Mouse (Mus musculus) c-Kit-positive CD71-positive TER-119-positive erythroid progenitor cells, embryonic 14.5 days (primary cell): Measurements from ENCODE around the gene Rbfox2.

Experiments
- DNase-seq: peaks from one replicate; pipeline ENCODE4 v3.0.0-alpha.2; 2013; ENCODE audit warnings: low spot score

Gene Rbfox2

DNA sequence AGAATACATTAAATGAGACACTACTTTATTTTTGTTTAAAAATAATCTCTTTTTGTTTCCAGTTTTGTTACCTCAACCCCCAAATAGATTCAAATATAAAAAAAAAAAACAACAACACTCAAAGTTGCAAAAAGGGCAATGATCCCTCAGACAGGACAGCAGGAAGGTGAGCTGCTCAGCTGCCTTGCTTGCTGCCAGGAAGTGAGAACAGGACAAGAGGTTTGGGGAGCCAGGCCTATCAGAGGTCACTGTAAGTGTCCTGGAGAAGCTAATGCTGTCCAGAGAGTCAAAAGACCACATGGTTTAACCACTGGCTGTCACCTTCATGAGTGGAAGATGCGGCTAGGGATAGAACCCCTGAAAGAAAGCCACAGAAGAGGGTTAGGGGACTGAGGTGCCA, 161.8 kb downstream of the Rbfox2 start:
- no peak for DNase-seq

DNA sequence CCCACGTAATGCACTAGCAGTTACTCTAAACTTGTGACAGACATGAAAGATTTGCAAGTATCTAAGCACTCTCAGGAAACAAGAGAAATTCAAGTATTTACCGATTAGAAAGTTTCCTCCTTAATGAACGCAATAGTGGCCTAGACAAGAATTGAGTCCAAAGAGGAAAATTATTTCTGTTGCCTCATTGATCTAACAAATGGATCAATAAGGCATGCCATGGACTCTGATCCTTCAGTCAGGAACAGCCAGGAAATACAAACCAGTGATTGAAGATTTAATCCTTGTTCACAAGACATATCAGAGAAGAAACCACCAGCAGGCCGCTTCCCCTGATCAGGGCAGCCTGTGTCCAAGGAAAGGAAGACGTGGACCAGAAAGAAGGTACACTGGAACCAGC, 164.0 kb downstream of the Rbfox2 start:
- no peak for DNase-seq

DNA sequence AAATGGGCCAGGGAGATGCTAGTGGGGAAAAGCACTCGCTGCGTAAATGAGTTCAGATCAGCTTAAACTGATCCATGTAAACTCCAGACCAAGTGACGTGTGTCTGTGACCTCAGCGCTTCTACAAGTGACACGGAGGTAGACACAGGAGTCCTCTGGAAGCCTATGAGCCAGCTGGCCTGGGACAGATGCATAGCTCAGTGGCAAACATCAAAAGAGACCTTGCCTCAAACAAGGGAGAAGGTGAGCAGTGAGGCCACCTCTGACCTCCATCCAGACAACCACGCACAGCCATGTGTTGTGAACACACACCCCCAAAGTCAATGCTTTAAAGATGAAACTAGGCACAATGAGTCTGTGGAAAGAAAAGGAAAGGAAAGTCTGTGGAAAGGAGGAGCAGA, 164.5 kb downstream of the Rbfox2 start:
- DNase-seq = no peak

DNA sequence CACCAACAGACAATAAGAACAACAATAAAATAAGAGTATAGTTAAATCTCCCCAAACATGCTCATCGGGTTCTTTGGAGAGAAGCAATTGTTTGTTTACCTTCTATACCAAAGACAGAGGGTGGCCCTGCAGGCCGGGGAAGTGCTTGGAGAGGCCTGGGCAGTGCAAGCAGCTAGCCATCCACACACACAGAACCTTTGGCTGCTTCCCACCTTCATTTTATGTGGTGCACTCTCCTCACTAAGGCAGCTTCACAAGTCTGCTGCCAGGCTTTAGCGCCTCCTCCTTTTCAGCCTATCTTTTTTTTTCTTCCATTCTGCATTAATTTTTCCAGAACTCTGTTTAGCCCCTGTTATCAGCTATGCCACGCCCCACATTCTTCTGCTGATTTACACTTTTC, 165.1 kb downstream of the Rbfox2 start:
- DNase-seq = no peak

DNA sequence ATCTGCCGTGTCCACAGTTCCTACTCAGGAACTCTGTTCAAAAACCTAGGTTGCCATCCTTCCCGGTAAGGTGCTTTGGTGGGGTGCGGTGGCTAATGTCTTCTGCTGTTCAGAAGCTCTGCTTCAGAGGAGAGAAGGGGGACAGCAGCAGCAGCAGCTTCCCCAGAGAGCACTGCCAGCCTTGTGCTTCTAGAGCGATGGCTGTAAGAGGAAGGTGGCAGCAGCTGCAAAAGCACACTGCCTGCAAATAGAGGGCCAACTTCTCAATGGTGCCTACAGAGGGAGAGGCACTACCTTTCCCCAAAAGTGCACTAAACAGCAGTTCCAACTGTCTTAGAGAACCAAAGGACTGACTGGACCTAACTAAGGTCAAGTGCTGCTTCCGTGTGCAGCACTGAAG, 168.5 kb downstream of the Rbfox2 start:
- no peak for DNase-seq

DNA sequence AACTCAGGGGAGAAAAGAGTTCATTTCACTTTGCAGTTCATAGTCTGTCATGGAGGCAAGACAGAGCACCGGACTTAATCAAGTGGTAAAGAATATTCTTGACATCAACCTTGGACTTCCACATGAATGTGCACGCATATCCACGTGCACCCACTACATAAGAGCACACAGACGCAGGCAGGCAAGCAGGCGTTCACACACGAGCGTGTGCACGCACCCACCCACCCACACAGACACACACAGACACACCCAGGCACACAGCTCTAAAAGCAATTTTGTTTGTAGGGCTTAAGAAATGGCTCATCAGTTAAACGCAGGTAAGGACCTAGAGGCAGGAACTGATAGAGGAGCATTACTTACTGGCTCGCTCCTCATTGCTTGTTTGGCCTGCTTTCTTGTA, 172.3 kb downstream of the Rbfox2 start:
- no peak for DNase-seq

DNA sequence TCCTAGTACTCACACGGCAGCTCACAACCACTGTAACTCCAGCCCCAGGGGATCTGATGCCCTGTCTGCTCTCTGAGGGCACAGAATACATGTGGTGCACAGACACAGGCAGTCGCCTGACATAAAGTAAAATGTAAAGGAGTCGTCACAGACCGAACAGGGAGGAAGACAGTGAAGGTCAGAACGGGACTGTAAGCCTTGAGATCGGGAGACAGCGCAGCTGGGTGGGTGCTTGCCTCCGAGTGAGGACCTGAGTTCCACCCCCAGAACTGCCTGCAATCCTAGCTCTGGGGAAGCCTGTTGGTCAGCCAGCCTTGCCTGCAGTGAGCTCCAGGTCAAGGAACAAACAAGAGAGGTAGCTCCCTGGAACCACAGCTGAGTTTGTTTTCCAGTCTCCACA, 177.7 kb downstream of the Rbfox2 start:
- no peak for DNase-seq

DNA sequence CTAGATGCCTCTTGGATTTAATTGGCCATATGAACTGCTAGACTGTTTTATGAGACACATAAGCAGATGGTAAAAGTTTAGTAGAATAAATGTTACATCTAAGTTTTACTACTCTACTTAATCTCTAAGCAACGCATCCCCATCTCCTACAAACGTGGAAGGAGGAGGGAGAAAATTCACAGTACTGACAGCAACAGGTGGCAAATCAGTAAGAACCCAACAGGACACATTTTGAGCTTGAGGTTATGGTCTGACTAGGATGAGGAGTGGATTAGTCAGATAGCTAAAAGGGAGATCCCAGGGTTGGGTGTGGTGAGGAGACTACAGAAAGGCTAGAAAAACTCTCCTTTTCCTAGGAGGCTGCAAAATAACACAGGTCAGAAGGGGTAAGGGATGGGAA, 179.1 kb downstream of the Rbfox2 start:
- DNase-seq = no peak

DNA sequence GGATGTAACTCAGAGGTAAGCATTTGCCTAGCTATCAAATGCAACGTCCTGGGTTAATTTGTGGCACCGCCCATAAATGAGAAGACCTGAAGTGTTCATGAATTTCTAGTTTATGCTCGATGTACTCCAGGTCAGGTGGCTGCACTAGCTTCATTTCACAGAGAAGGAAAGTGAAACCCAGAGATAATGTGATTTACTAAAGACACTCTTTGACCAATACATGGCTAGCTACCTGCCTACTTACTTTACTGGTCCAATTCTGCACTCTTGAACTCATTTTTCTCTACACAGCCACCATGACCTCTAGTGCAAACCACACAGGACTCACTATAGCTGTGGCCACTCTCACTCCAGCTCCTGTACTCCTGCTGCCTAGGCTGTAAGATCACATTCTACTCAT, 180.1 kb downstream of the Rbfox2 start:
- no peak for DNase-seq

DNA sequence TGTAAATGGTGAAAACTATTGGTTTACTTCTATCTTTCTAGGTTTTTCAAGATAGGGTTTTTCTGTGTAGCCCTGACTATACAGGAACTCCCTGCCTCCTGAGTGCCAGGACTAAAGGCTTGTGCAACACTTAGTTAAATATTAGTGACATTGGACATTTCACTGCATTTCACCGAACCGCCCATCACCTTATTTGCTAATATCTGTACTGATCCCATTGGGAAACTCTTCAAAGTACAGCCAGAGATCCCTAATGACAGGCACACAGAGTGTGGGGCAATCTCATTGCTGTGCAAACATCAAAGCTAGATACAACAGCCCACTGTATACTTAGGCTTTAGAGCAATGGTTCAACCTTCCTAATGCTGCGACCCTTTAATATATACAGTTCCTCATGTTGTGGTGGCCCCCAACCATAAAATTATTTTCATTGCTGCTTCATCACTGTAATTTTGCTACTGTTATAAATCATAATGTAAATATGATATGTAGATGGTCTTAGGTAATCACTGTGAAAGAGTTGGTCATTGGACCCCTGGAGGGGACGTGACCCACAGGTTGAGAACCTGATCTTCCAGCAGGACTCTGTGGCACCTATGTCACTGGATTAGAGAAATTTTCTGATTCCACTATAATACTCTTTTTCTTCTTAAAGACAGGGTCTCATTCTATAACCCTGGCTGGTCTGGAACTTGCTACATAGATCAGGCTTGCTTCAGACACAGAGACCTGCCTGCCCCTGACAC, 182.3 kb downstream of the Rbfox2 start:
- DNase-seq = no peak

DNA sequence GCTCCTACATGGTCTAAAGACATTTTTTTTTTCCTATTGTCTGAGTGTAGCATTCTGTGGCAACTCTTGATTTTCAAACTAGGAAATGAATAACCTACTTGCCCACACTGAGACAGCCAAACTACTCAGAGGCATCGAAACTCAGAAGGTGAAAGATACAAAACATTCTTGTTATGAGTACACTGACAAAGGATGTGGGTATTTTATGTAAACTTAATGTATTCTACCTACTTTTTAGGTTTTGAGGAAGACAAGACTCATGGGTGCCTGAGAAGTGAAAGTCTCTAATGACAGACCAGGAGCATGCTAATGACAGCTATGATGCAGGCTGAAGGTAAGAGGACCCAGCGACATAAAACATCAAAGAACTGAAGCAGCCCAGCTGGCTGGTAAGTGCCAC, 184.0 kb downstream of the Rbfox2 start:
- DNase-seq = no peak

DNA sequence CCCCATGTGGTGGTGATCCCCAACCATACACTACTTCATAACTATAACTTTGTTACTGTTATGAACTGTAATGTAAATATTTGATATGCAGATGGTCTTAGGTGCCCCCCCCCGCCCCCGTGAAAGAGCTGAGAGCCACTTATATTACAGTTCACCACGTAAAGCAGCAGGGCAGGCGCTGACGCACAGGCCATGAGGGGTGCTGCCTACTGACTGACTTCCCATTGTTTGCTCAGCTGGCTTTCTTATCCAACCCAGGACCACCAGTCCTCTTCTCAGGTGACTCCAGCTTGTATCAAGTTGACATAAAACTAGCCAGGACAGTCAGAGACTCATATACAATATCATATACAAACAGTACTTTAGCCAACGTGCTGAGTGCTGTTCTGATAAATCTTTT, 184.6 kb downstream of the Rbfox2 start:
- no peak for DNase-seq

DNA sequence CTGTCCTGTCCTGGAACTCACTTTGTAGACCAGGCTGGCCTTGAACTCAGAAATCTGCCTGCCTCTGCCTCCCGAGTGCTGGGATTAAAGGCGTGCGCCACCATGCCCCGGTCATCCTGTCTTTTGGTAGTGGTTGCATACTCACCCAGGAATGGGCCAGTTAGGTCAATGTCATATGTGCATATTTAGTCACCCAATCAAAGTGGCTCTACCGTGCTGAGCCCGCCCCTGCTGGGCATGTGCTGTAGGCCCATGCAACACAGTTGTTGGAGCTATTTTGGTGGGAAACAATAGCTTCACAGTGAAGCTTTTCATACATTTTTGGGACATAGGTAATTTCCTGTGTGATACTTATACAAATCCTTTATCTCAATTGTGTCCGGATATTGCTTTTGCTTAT, 187.1 kb downstream of the Rbfox2 start:
- DNase-seq = no peak

DNA sequence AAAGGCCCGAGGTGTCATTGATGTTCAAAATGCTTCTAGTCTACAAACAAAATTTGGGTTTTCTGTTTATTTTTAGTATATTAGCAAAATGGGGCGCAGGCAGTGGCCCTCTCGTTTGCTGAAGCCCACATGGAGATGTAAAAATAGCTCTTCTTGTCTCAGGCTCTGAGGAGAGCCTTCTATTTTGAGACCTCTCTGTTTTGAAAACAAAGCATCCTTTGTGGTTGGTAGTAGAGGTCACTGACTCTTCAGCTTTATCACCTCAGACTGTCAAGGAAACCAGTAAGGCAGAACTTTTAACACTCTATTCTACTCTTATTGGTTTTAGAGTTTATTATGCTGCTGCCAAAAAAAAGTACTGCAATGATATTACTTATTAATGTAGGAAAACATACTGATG, 189.6 kb downstream of the Rbfox2 start:
- no peak for DNase-seq

DNA sequence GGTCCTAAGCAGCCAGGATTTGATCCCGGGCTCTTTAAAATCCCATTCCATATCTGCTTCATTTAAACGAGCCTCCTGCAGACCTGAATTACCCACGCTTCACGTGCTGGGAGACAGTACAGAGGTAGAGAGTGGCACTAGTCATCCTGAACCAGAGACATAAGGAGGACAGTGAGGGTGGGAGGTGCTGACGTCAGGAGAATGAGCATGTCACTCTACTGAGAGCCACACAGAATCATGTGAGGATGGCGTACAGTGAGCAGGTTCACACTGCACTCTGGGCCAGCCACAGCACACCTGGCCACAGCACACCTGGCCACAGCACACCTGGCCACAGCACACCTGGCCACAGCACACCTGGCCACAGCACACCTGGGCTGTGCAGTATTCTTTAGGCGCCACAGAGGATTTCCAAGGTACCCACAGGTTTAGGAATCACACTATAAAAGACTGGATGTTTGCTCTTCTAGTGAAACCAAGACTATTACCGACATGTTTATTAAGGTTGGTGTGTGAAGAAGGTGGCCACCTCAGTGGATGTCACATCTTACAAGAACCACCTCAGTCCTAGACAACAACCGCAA, 190.6 kb downstream of the Rbfox2 start:
- DNase-seq = no peak

DNA sequence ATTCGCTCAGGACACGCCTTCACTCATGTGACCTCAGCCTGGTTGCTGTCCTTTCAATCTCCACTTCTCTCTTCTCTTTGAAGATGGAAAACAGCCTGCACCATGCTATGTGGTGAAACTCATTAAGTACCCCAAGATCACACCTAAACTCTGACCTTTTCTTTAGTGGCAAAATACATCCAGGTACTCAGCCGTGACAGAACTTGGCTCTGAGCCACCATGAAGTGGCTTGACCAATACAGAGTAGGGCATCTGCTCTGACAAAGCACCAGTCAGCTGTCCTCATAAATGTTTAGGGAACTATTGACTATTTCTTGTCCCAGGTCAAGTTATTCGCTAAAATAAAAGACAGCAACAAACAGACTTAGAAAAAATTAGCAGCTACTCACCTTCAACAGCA, 191.3 kb downstream of the Rbfox2 start:
- DNase-seq = no peak

DNA sequence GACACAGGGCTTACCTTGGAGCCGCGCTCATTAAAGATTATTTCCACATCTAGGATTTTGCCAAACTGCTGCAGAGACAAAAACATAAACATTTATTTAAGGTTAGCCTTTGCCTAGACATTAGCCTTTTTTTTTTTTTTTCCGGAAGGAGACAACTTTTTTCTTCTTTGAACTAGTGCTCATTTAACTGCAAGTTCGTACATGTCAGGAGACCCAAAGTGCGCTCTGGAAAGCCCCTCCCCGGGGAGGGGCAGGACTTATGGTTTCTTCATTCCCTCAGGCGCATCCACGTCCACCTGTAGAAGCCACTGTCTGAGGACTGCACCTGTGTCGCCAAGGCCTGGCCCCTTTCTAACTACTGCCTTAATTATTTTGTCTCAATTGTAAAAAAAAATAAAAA, 193.2 kb downstream of the Rbfox2 start:
- no peak for DNase-seq

DNA sequence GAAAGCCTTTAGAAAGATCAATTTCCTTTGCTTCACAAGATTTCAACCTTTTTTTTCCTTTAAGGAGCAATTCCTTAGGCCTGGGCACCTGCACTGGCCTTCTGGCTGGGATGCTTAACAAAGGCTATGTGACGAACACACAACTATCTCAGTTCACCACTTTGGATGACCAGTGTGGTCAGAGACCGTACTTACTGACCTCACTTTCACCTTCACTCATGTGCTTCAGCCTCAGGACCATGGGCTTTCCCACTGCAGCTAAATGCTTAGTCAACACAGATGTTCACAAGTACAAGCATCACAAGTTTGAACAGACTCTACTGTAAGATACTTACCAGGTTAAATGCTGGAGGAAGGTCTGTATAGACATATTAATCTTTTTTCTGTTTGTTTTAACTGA, 194.4 kb downstream of the Rbfox2 start:
- DNase-seq = no peak

DNA sequence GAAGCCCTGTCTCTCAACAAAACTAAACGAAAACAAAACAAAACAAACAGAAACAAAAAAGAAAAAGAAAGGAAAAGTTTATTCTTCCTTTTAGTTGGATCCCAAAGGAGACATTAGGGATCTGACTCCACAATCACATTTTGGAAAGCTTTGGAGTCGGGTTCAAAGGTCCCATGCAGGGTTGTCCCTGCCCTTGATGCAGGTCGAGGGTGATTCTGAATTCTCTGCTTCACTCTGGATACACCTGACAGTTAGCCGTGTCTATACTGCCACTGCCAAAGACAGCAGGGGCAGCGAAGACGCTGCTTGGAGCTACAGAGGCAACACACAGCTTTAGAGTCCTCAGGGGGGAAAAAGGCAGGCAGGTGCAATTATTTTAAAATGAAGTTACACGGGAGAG, 194.9 kb downstream of the Rbfox2 start:
- no peak for DNase-seq

DNA sequence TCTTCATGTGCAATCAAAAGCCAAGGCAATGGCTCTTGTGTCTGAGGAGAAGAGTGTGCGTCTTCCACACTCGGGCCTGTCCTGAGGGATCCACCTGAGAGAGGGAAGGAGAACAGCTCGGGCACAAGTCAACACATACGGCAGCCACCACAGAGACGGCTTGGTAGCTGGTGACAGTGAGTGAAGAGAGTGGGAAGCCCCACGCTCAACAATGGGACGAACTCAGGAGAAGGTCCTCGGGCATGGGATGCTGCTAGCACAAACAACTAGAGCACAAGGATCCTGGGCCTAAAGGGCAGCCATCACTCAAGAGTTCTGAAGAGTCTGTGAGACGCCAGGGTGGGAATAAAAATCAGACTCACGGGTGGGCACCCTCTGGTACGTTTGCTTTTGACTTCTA, 196.4 kb downstream of the Rbfox2 start:
- DNase-seq = no peak

DNA sequence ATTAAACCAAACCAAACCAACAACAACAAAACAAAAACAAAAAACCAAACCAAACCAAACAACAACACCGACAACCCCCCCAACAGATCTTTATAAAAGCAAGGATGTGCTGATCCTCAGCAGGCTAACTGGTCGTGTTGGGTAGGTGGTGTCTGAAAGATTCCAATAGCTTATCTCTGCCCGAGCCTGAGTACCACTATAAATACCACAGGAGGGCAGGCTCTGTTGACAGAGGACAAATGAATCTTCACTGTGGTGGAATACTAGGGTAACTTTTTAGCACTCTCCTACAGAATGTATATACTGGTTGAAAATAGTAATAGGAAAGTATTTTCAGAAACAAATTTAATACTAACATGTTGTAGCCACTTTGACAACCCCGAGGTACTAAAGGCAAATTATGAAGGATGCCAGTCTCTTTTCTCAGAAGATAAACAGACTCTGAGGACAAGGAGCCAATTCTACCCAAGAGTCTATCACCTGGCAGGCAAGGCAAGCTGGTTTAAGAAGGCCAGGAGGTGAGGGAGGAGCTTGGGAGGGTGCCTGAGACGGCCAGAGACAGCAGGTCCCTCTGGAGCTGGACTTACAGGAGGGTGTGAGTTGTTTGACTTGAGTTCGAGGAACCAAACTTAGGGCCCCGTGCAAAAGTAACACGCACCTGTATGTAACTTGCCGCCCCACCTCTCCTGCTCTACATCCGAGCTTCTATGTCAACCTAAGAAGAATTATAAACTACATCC, 199.5 kb downstream of the Rbfox2 start:
- no peak for DNase-seq

DNA sequence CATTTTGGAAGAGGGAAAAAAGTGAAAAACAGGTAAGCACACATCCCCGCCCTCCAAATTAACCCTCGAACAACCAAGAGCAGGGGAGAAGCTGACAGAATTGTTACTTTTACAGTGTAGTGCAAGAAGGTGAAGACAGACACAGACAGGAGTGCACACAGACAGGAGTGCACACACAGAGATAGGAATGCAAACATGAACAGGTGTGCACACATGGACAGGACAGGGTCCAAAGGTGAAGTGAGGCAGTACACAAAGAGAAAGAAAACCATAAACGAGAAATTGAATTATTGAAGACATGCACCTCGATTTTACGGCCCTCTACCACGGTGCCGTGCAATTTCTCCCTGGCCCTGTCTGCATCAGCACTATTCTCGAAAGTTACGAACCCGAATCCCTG, 201.5 kb downstream of the Rbfox2 start:
- DNase-seq = no peak

DNA sequence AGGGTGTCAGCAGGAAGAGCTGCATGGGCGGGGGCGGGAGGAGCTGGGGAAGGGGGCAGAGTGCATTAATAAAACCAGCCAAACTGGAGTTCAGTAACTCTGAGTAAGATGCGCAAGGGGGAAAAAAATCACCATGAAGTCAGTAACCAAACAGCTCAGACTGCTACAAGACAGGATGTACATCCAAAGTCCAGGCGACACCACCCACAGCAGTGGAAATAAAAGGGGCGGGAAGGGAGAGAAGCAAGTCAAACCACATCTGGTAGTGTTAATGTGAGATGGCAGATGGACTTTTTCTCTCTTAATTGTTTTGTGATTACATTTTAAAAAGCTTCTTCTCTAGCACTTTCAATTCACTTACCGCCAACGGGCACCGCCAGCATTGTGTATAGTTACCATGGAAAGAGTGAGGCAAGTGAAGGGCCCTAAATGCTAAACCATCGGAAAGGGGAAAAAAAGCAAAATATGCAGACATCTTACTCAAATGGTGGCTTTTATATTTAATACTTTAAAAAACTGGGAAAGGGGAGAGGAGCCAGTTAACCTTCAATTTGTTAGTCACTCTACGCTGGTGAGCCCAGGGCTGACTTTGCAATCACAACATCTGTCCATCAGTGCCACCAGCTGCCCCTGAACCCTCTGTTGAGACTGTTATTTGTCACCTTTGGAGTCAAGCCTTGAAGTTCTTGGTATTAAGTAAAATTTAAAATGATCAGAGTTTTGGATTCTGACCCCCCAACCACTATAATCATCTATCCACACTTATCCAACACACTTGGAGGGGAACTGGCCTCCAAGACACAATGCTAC, 202.2 kb downstream of the Rbfox2 start:
- DNase-seq = no peak
